Mouse (Mus musculus): ENCODE measurements at regions not wholly inside any gene's neighbourhood (a gene's known extent, or its start where the extent isn't known, plus 50 kb on each side); places are given as distances from the start of the nearest gene placed in this dataset.

DNA sequence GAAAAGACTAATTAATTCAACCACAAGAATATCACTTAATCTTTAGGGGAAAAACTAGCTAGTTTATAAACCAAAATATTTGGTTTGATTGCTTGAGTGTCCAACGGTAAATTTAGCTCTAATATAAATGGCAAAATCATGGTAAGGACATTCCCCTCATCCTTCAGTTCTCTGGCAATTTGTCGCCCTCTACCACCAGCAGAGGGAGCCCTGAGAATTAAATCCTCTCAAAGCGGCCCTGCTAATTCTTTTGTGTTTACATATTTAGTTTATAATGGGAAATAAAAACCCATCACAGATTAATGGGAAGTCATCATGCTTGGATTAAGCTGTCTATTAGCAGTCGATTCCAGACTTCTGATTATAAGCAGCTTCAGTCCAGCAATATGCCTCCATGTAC lies 54.5 kb upstream of the Atp5g3 start:
- Histone ChIP-seq H3K27me3 (replicated peaks) (no peaks in the 10 kb centered on the region), H3K27ac (ENCODE audit: insufficient read depth, low read depth) (no peak overlapping the region), H3K4me3 (replicated peaks in 1 of 3; ENCODE audit: low read depth in 2 of 3, low read length in 2 of 3, poor library complexity in 1 of 3) (no peak overlapping the region), H3K9ac (ENCODE audit: insufficient read depth, low read depth) (no peak overlapping the region), H3K4me2 (ENCODE audit: insufficient read depth, low read depth, poor library complexity, severe bottlenecking) (no peak overlapping the region), H3K4me1 (ENCODE audit: control insufficient read depth in 1 of 2, insufficient read depth in 2 of 2) (no peaks in the 10 kb centered on the region; a peak in 1 of 4 replicates), H3K36me3 (replicated peaks in 1 of 2; ENCODE audit: control insufficient read depth in 1 of 2, insufficient read depth in 1 of 2, low read length in 1 of 2) (no peaks in the 10 kb centered on the region), H3K79me2 (replicated peaks; ENCODE audit: control insufficient read depth, extremely low read depth, insufficient read depth, poor library complexity, severe bottlenecking) (no peaks in the 10 kb centered on the region), H3K9me3 (replicated peaks; ENCODE audit: low read length) (no peaks in the 10 kb centered on the region)
- no peak for TF ChIP-seq JUN (IDR thresholded peaks at IDR 0.05; ENCODE audit: insufficient read depth, low read depth, low read length)
- peak; percentile 82 for TF ChIP-seq SMC3 (IDR thresholded peaks at IDR 0.05; ENCODE audit: low read depth, low read length)
- peak; percentile 21; the same call in 1 of the 2 replicates for TF ChIP-seq ZC3H11A (IDR thresholded peaks at IDR 0.05; ENCODE audit: low read depth, low read length)
- no peak for TF ChIP-seq ZMIZ1 (IDR thresholded peaks at IDR 0.05; ENCODE audit: low read depth, low read length)
- peak; percentile 59 for TF ChIP-seq RAD21 (IDR thresholded peaks at IDR 0.05; ENCODE audit: low read depth, low read length)
- TF ChIP-seq KAT2A (IDR thresholded peaks at IDR 0.05; ENCODE audit: insufficient replicate concordance, low read length): no peak
- TF ChIP-seq CTCF (conservative IDR thresholded peaks at IDR 0.05 in 1 of 2, IDR thresholded peaks at IDR 0.05 in 1 of 2; ENCODE audit: low read depth in 2 of 2, low read length in 2 of 2): peak; percentile 32 to 83; a peak in 3 of 4 replicates
- peak; percentile 45 for DNase-seq (ENCODE audit: extremely low read depth)
- in situ Hi-C loops (cut with MboI; ENCODE audit: low pct_ligation_motif_present, low pct_unique_long_range_greater_than_20kb, low sequenced_read_pairs) (no loop called here), dilution Hi-C loops (cut with MboI; ENCODE audit: extremely low pct_ligation_motif_present, extremely low pct_unique_long_range_greater_than_20kb, low sequenced_read_pairs) (no loop called here)
